14 mouse cellular contexts compared by ENCODE assay signal in the genomic region with DNA sequence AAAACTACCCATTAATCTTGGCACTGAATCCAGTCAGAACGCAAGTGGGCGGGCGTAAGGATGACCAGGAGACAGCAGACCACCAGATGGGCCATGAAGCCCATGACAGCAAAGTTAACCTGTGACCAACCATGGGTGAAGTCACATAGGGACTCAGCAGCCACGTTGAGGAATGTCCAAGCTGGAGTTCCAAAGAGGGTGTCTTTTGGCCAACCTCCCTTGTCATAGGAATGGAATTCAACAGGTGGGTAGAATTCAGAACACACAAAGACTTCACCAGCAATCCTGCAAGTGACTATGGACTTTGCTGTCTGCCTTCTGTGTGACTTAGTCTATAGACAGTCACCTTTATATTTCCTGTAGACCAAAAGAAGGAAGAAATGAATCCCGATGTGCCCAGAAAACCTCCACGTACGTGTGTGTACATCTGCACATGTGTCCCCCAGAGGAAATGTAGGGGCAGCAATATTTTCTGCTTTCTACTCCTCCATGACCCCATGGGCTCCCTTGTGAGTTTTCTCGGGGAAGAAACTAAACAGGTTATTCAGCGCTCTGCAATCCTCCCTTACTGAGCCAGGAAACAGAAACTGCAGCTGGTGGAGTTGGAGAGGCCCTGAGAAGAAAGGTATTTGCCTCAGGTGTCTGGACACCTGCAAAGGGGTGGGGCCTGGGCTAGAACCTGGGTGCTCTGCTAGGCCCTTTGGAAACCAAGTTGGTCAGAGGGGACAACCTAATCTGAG. TPM values are rescaled to one million over a fixed set of nuclear protein-coding genes. Genes with fewer than 3 reads are reported as not detected.
A peak's percentile ranks its signal among the peaks of the same experiment; 100 is the strongest.
DNase-seq lines count a peak whose midpoint lies in the region; ATAC-seq and TF ChIP-seq lines count a peak whose summit lies in the region.
"Had no signal": no experiment of that assay in that cellular context is flagged by ENCODE, and none has a peak within 500 bp of the region (broad histone marks: within the 10 kb centered on the region; RNA-seq: fewer than 3 reads in every experiment).

No protein-coding gene starts in this region.

- no peak overlapping the region for H3K4me3 ChIP-seq in embryonic fibroblast, embryonic 13.5 days (ENCODE audit: insufficient read depth, low read length)
- H3K4me3 ChIP-seq in kidney, embryonic 15.5 days (replicated peaks), result no peak overlapping the region
- no peak overlapping the region for H3K4me3 ChIP-seq in myocyte
- no peak overlapping the region for H3K4me3 ChIP-seq in layer of hippocampus, adult 2 months
- H3K4me3 ChIP-seq: embryonic facial prominence, embryonic 12.5 days; midbrain, embryonic 10.5 days had no signal

- TF ChIP-seq CTCF in embryonic fibroblast, embryonic 13.5 days (IDR thresholded peaks at IDR 0.05; ENCODE audit: borderline replicate concordance, insufficient read depth, low read length), result no peak
- TF ChIP-seq CTCF in layer of hippocampus, adult 2 months (conservative IDR thresholded peaks at IDR 0.05), result no peak

- 62% methylated on average over 9 of the region's 9 CpGs for WGBS in kidney, embryonic 15.5 days

- H3K4me2 ChIP-seq in kidney, embryonic 15.5 days, result no peak overlapping the region
- H3K4me2 ChIP-seq in myocyte (ENCODE audit: low read depth), result no peak overlapping the region
- H3K4me2 ChIP-seq: embryonic facial prominence, embryonic 12.5 days; heart, embryonic 11.5 days had no signal

- H3K36me3 ChIP-seq in kidney, embryonic 15.5 days, result peaks cover 50% of the 10 kb centered on the region
- peaks cover 32% of the 10 kb centered on the region for H3K36me3 ChIP-seq in myocyte (ENCODE audit: control insufficient read depth, insufficient read depth)

- H3K27me3 ChIP-seq in kidney, embryonic 15.5 days, result no peaks in the 10 kb centered on the region
- no peaks in the 10 kb centered on the region for H3K27me3 ChIP-seq in myocyte (ENCODE audit: control insufficient read depth, insufficient read depth, insufficient read length)
- H3K27me3 ChIP-seq: embryonic facial prominence, embryonic 12.5 days had no signal

- ATAC-seq in kidney, embryonic 15.5 days (replicated peaks; ENCODE audit: low FRiP score), result peak; percentile 53
- ATAC-seq: inflammation-experienced regulatory T-cells, adult 6 months had no signal

- H3ac ChIP-seq in myocyte (ENCODE audit: control insufficient read depth, insufficient read length), result no peak overlapping the region

- peak; percentile 62 to 65 for DNase-seq in lung, adult 18-20 months
- DNase-seq in lung, postnatal 14 days, result no peak
- DNase-seq in layer of hippocampus, postnatal 36 days, result no peak
- DNase-seq in layer of hippocampus, adult 2 months (ENCODE audit: low spot score in 2 of 2), result no peak
- no peak for DNase-seq in cerebellum, postnatal 4 days (ENCODE audit: low spot score in 2 of 2)
- DNase-seq: cerebellum, adult 11 months; right cerebral cortex, postnatal 14 days had no signal

- no peak overlapping the region for H3K9ac ChIP-seq in kidney, embryonic 15.5 days
- H3K9ac ChIP-seq: embryonic facial prominence, embryonic 12.5 days had no signal

- H3K9me3 ChIP-seq in kidney, embryonic 15.5 days (replicated peaks), result no peaks in the 10 kb centered on the region
- H3K9me3 ChIP-seq: embryonic facial prominence, embryonic 12.5 days; midbrain, embryonic 10.5 days had no signal

- peak overlapping the region; percentile 88 for H3K27ac ChIP-seq in embryonic fibroblast, embryonic 13.5 days (ENCODE audit: insufficient read depth, low read length)
- H3K27ac ChIP-seq in kidney, embryonic 15.5 days, result peak overlapping the region; percentile 82
- no peak overlapping the region for H3K27ac ChIP-seq in layer of hippocampus, adult 2 months
- H3K27ac ChIP-seq: embryonic facial prominence, embryonic 12.5 days; midbrain, embryonic 10.5 days had no signal

- H3K79me2 ChIP-seq in myocyte (ENCODE audit: control insufficient read depth, insufficient read depth), result no peaks in the 10 kb centered on the region

- H3K4me1 ChIP-seq in embryonic fibroblast, embryonic 13.5 days (ENCODE audit: control insufficient read depth, insufficient read depth, low read length), result peaks cover 24% of the 10 kb centered on the region
- peaks cover 42% of the 10 kb centered on the region for H3K4me1 ChIP-seq in kidney, embryonic 15.5 days

- peak; percentile 45; the same call in 1 of the 2 replicates for TF ChIP-seq POLR2A in embryonic fibroblast, embryonic 13.5 days (IDR thresholded peaks at IDR 0.05; ENCODE audit: low read depth, low read length)
- TF ChIP-seq POLR2A in myocyte (IDR thresholded peaks at IDR 0.05; ENCODE audit: insufficient read length, low read depth), result no peak

TF ChIP-seq in myocyte, 11 proteins besides CTCF, POLR2A, EP300 and RAD21:
- TF ChIP-seq CEBPB (IDR thresholded peaks at IDR 0.05; ENCODE audit: insufficient read depth, poor library complexity, severe bottlenecking) (no peak), REST (IDR thresholded peaks at IDR 0.05; ENCODE audit: insufficient read depth, insufficient read length) (no peak), MYOD1 (IDR thresholded peaks at IDR 0.05; ENCODE audit: control insufficient read depth in 1 of 3, insufficient read length in 2 of 3, low read depth in 2 of 3) (peak in 1 of 3 experiments; percentile 34), POLR2AphosphoS2 (IDR thresholded peaks at IDR 0.05; ENCODE audit: insufficient read length, low read depth) (peak; percentile 75), USF1 (IDR thresholded peaks at IDR 0.05; ENCODE audit: low read depth) (no peak), TCF3 (IDR thresholded peaks at IDR 0.05; ENCODE audit: insufficient read length, low read depth) (no peak), MYOG (IDR thresholded peaks at IDR 0.05; ENCODE audit: control insufficient read depth in 1 of 3, insufficient read depth in 1 of 3, insufficient read length in 2 of 3, low read depth in 2 of 3) (peak in 1 of 3 experiments; percentile 30), MAX (IDR thresholded peaks at IDR 0.05; ENCODE audit: low read depth) (no peak), E2F4 (IDR thresholded peaks at IDR 0.05; ENCODE audit: insufficient read depth) (no peak), SRF (IDR thresholded peaks at IDR 0.05; ENCODE audit: control insufficient read depth, insufficient read length, low read depth) (no peak), TCF12 (IDR thresholded peaks at IDR 0.05; ENCODE audit: insufficient read depth, poor library complexity, severe bottlenecking) (no peak)

RNA-seq across cellular contexts. Expression of gene Amotl2, which starts 17.7 kb away (rescaled TPM):
- 135 and 188 TPM in 2 replicates for polyA plus RNA-seq in embryonic fibroblast, embryonic 13.5 days (2011; ENCODE audit: insufficient read length, low read depth, missing spikeins)
- 43.3 and 45.1 TPM in 2 replicates for polyA plus RNA-seq in kidney, embryonic 15.5 days (2015; fragmentation: Nextera tagmentation; extraction: Ambion mirVana)
- 67.2 TPM for polyA plus RNA-seq in myocyte (2012; fragmentation: generic; extraction: Trizol)
- total RNA-seq in layer of hippocampus, postnatal 36 days (2021), result 10 to 100 TPM; 17.2 to 18.6 TPM
- total RNA-seq in layer of hippocampus, adult 2 months (2021), result 10 to 100 TPM; 16.0 to 18.1 TPM

Comparison
In these comparisons a context has a peak if more than half of its experiments do, and no peak if none do; other contexts are left out.
1. DNase-seq: peak in lung, adult 18-20 months (2 of 2); none in lung, postnatal 14 days (single experiment), layer of hippocampus, postnatal 36 days (0 of 2), layer of hippocampus, adult 2 months (0 of 2) and cerebellum, postnatal 4 days (0 of 2).